Mouse (Mus musculus) embryonic fibroblast, embryonic 13.5 days (primary cell): ENCODE data around the gene Trim56. TPM values are rescaled to one million over a fixed set of nuclear protein-coding genes. Genes with fewer than 3 reads are reported as not detected.
A peak's percentile ranks its signal among the peaks of the same experiment; 100 is the strongest.
"Not testable (repeated sequence)": the region's sequence is repeated elsewhere in the genome, so short reads cannot be mapped to it uniquely, and the experiment has no call there.

Source experiments
- H3K27ac ChIP-seq: 2 replicates; pipeline ENCODE4 v1.5.1; 2012; ENCODE audit warnings: low read length, control low read depth, inconsistent platforms; ENCODE audit not compliant: insufficient read depth
- H3K4me1 ChIP-seq: 2 replicates; pipeline ENCODE4 v1.6.1; 2011; ENCODE audit warnings: low read length; ENCODE audit not compliant: control insufficient read depth, insufficient read depth
- H3K4me3 ChIP-seq: 2 replicates; pipeline ENCODE4 v1.5.1; 2011; ENCODE audit warnings: mild to moderate bottlenecking, control low read depth, low read length; ENCODE audit not compliant: insufficient read depth
- CTCF ChIP-seq: IDR thresholded peaks from 2 replicates; pipeline ENCODE4 v1.5.1; 2011; ENCODE audit warnings: mild to moderate bottlenecking, control low read depth, low read length, moderate library complexity, borderline replicate concordance; ENCODE audit not compliant: insufficient read depth
- POLR2A ChIP-seq: IDR thresholded peaks from 2 replicates; pipeline ENCODE4 v1.6.1; 2011; ENCODE audit warnings: low read depth, mild to moderate bottlenecking, control low read depth, low read length, moderate library complexity
- polyA plus RNA-seq: library from polyadenylated mRNA; stranded (reverse); fragments of >200 nt; gene quantifications from 2 replicates; pipeline ENCODE4 v1.2.4, GENCODE M21; 2011; ENCODE audit warnings: low read depth; ENCODE audit not compliant: missing spikeins, insufficient read length

Gene Trim56
- polyA plus RNA-seq, 1 experiment, result 23.4 TPM

DNA sequence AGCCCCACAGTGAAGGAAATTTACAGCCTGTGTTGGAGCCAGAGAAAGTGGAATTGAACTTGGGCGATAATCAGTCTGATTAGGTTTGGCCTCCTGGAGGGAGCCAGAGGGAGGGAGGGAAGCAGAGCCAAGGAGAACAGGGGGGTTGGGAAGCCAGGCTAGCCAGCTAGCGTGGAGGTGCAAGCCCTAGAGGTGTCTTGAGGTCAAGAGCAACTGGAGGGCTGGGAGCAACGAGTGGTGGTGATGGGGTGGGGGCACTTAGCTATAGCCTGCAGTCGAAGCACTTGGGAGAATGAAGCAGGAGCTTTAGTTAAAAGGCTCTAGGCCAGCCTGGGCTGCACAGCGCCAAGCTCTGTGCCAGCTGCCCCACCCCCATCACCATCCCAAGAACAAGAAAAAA is 13.3 kb upstream of the Trim56 start:
- H3K4me1 ChIP-seq, result no peaks in the 10 kb centered on the region
- no peak overlapping the region for H3K4me3 ChIP-seq
- TF ChIP-seq CTCF (no peak), POLR2A (no peak)
- no peak overlapping the region for H3K27ac ChIP-seq

DNA sequence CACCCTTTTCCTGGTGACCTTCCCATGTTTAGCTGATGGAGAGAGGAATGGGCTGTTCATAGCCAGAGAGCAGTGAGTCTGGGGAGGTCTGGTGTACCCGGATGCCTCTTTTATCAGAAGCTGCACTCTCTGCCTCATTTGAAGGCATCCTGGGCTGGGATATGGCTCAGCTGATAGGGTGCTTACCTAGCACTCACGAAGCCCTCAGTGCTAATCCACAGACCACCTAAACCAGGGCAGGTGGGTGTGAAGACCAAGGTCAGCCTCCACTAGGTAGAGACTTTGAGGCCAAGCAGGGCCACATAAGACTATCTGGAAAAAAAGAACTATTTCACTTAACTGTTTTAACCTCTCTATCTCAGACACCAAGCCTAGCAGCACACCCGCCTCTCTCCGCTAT is 7.5 kb upstream of the Trim56 start:
- Histone ChIP-seq H3K4me1 (no peaks in the 10 kb centered on the region), H3K4me3 (no peak overlapping the region), H3K27ac (no peak overlapping the region)
- TF ChIP-seq CTCF (no peak), POLR2A (no peak)

DNA sequence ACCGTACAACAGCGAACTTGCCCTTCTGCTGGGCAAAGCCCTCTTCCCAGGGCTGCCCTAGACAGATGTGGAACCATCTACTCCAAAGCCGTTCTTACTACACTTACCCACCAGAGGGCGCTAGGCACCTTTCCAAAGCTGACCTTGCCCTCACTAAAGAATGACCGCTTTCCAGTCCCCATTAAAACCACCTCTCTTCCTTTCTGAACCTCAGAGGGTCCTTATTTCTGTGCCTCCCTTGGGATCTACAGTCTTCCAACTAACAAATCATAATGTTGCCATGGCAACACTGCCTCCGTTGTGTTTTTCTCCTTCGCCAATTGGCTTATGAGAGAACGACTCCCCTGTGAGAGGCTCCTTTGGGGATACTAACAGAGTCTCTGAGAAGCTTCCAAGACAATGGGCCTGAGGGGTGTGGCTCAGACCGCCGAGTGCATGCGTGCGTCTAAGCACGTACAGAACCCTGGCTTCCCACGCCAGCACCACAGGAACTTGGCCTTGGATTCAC is 6.7 kb upstream of the Trim56 start:
- TF ChIP-seq POLR2A (no peak), CTCF (peak; percentile 65; the same call in 1 of the 2 replicates)
- Histone ChIP-seq H3K4me3 (no peak overlapping the region), H3K4me1 (no peaks in the 10 kb centered on the region), H3K27ac (no peak overlapping the region)

DNA sequence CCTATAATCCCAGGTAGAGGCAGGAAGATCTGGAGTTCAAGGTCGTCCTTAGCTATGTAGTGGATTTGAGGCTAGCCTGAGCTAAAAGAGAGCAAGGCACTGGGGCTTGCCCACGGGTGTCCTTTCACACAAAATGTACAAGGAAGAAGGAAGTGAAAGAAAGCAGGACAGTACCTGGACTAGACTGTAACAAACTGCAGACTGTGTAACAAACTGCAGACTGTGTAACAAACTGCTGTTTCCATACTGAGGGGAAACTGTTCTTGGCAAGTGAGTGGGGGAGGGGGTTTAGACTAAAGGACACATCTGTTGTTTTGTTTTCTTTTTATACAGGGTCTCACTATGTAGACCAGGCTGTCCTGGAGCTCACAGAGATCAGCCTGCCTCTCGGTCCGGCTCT is 5.3 kb upstream of the Trim56 start:
- H3K27ac ChIP-seq, result no peak overlapping the region
- peaks cover 3% of the 10 kb centered on the region; the same call in 1 of the 2 replicates for H3K4me1 ChIP-seq
- TF ChIP-seq CTCF, result no peak
- no peak for TF ChIP-seq POLR2A
- no peak overlapping the region for H3K4me3 ChIP-seq

DNA sequence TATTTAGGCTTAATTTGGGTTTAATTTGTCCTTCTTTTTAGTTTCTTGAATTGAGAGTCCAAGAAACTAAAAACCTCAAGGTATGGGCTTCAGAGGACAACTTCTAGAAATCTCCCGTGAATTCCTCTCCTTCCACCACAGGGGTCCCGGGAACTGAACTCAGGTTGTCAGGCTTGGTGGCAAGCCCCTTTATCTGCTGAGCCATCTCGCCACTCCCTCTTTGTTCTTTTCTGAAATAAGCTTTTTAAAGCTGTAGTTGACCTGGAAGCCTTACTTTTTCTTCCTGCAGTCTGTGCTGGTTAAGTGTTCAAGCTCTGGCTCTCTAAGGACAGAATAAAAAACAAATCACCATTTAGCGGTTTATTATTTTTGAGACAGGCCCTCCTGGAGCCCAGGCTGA is 2.9 kb upstream of the Trim56 start:
- H3K27ac ChIP-seq, result no peak overlapping the region
- H3K4me1 ChIP-seq, result peaks cover 4% of the 10 kb centered on the region; the same call in 1 of the 2 replicates
- no peak overlapping the region for H3K4me3 ChIP-seq
- TF ChIP-seq CTCF, result no peak
- TF ChIP-seq POLR2A, result no peak

DNA sequence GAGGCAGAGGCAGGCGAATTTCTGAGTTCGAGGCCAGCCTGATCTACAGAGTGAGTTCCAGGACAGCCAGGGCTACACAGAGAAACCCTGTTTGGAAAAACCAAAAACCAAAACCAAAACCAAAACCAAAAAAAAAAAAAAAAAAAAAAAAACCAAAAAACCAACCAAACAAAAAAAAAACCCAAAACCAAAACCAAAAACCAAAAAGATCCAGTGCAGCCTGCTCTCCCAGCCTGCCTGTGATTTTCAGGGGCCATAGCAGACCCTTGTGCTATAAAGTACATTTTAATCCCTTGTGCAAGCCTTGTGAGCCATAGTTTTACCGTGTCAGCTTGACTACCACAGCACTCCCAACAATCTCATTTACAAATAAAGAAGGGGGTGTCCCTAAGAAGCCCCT is 2.0 kb upstream of the Trim56 start:
- H3K27ac ChIP-seq, H3K4me1 ChIP-seq, H3K4me3 ChIP-seq: not testable (repeated sequence)

DNA sequence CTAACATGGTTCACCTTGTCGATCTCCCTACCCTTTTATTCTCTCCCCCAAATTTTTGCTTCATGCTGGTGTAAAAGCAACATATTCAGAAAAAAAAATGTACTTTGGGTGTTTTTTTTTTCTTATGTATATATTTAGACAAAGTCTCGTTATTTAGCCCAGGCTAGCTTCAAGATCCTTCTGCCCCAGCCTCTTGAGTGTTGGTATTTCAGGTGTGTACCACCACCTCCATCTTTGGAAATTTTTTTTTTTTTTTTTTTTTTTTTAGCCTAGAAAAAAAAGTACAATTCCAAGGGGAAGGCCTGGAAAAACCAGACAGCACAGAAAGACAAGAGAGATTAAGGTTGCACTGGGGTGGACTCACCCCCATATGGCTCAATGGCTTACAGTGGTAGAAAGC is 978 bp upstream of the Trim56 start:
- peaks cover 4% of the 10 kb centered on the region; the same call in 1 of the 2 replicates for H3K4me1 ChIP-seq
- no peak overlapping the region for H3K4me3 ChIP-seq
- TF ChIP-seq CTCF (no peak), POLR2A (no peak)
- no peak overlapping the region for H3K27ac ChIP-seq

DNA sequence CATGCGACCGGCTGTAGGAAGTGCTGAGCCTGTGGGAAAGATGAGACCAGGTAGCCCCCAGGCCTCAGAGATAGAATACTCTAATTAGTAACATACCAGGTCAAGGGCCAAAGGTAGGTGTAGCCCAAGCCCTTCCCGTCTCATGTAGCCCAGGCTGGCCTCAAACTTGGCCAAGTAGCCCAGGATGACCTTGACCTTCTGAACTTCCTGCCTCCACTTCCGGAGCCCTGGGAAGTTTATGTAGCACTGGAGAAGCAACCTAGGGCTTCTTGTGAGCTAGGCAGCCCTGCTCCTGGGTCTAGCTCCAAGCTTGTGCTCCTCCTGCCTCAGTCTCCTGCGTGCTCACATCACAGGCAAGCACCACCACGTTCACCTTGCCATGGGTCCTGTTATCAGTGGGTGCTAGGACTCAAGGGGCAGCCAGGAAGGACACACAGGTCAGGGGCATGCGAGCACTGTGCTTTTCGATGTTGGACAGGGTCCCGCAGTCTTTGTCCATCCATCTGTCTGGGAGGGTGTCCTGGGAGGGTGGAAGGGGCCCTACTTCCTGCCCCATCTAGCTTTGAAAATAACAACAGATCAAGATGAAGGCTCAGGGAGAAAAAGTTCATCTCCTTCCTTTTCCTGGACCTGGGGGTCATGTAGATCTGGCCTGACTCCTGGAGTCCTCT is 983 bp downstream of the Trim56 start:
- Histone ChIP-seq H3K27ac (no peak overlapping the region; the same call in 1 of the 2 replicates), H3K4me3 (peak overlapping the region; percentile 83), H3K4me1 (peaks cover 4% of the 10 kb centered on the region; the same call in 1 of the 2 replicates)
- no peak for TF ChIP-seq CTCF
- TF ChIP-seq POLR2A, result no peak

DNA sequence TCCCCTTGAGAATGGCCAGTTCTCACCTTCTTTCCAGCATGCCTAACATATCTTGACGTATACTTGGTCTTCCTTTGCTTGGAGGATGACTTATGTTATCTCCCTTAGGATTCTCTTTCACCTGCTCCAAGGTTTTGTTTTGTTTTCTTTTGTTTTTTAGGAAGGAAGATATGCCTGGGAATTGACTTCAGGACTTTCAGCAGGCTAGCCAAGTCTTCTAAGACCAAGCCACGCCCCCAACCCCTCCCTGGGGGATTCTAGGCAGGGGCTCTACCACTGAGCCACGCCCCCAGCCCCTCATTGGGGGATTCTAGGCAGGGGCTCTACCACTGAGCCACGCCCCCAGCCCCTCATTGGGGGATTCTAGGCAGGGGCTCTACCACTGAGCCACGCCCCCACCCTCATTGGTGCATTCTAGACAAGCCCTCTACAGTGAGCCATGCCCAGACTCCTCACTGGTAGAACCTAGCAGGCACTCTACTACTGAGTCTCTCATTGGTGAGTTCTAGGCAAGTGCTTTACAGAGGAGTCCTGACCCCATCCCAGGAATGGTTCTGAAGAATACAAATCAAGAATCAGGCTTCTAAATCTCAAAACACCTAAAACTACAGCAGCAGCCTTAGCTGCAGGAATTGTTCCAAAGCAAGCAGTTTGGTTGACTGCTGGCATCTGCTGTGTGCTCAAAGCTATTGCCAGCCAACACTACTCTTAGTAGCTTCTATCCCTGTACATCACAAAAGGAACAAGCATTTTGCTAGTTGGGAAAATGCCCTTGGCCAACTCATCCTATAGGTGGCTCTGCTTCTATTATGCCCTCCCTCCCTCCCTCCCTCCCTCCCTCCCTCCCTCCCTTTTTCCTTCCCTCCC is 4.2 kb downstream of the Trim56 start:
- H3K4me1 ChIP-seq, result peaks cover 11% of the 10 kb centered on the region
- TF ChIP-seq CTCF, result no peak
- no peak for TF ChIP-seq POLR2A

DNA sequence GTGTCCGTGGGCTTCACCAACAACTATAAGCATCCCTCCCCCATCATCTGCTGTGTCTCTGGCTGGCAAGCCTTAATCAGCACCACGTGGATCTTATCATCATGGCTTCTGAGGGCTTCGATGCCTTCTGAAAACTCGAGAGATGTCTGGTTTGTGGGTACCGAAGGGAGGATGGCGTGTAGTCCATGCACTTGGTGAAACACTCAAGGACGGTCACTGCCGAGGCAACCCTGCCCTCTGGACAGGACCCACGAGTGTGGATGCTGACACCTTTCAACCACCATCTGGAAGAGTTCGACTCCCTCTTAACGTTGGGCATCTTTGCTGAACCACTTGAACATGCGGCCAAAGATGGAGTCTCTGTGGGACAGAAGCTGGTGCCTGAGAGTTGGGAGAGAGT is 5.1 kb downstream of the Trim56 start:
- H3K27ac ChIP-seq, result no peak overlapping the region
- H3K4me3 ChIP-seq, result no peak overlapping the region
- no peak; the same call in 1 of the 2 replicates for TF ChIP-seq POLR2A
- H3K4me1 ChIP-seq, result peaks cover 10% of the 10 kb centered on the region

More for the DNA sequence above, 4.2 kb downstream of the Trim56 start:
- H3K27ac ChIP-seq, result no peak overlapping the region
- no peak overlapping the region for H3K4me3 ChIP-seq
